Mouse (Mus musculus): ENCODE data around the gene Prep.

Gene Prep

GRCm38 (mm10) chr10:45072339-45072738, 5.3 kb downstream of the Prep start:
- in situ Hi-C loops (cut with MboI; ENCODE audit: unreplicated experiment in 2 of 2), result loop anchor here (25.0 kb wide), 2 partner anchors 590 to 840 kb away; no protein-coding TSS in a partner anchor

- in situ Hi-C loops (cut with MboI; ENCODE audit: unreplicated experiment in 2 of 2), result loop anchor here (25.0 kb wide), 2 partner anchors 588 to 838 kb away; no protein-coding TSS in a partner anchor
Measured at GRCm38 (mm10) chr10:45074543-45074942, 7.5 kb downstream of the Prep start.

- in situ Hi-C loops (cut with MboI; ENCODE audit: unreplicated experiment in 2 of 2), result loop anchor here in 1 of 2 experiments (25.0 kb wide), 2 partner anchors 587 to 737 kb away; no protein-coding TSS in a partner anchor
Measured at GRCm38 (mm10) chr10:45075491-45076051, 8.6 kb downstream of the Prep start.

- in situ Hi-C loops (cut with MboI; ENCODE audit: unreplicated experiment in 2 of 2), result loop anchor here in 1 of 2 experiments (25.0 kb wide), 2 partner anchors 586 to 736 kb away; no protein-coding TSS in a partner anchor
Measured at GRCm38 (mm10) chr10:45076585-45076984, 9.6 kb downstream of the Prep start.

GRCm38 (mm10) chr10:45077353-45077752, 10.3 kb downstream of the Prep start:
- in situ Hi-C loops (cut with MboI; ENCODE audit: unreplicated experiment in 2 of 2), result loop anchor here in 1 of 2 experiments (25.0 kb wide), 2 partner anchors 585 to 735 kb away; no protein-coding TSS in a partner anchor

GRCm38 (mm10) chr10:45079756-45080155, 12.8 kb downstream of the Prep start:
- in situ Hi-C loops (cut with MboI; ENCODE audit: unreplicated experiment in 2 of 2), result loop anchor here in 1 of 2 experiments (25.0 kb wide), 2 partner anchors 583 to 733 kb away; no protein-coding TSS in a partner anchor

- in situ Hi-C loops (cut with MboI; ENCODE audit: unreplicated experiment in 2 of 2), result loop anchor here in 1 of 2 experiments (25.0 kb wide), 2 partner anchors 582 to 732 kb away; no protein-coding TSS in a partner anchor
Measured at GRCm38 (mm10) chr10:45080490-45080889, 13.5 kb downstream of the Prep start.

GRCm38 (mm10) chr10:45082730-45083129, 15.7 kb downstream of the Prep start:
- in situ Hi-C loops (cut with MboI; ENCODE audit: unreplicated experiment in 2 of 2), result loop anchor here in 1 of 2 experiments (25.0 kb wide), 2 partner anchors 580 to 730 kb away; no protein-coding TSS in a partner anchor

- in situ Hi-C loops (cut with MboI; ENCODE audit: unreplicated experiment in 2 of 2), result loop anchor here in 1 of 2 experiments (25.0 kb wide), 2 partner anchors 578 to 728 kb away; no protein-coding TSS in a partner anchor
Measured at GRCm38 (mm10) chr10:45084002-45084401, 17.0 kb downstream of the Prep start.

GRCm38 (mm10) chr10:45084471-45084870, 17.5 kb downstream of the Prep start:
- in situ Hi-C loops (cut with MboI; ENCODE audit: unreplicated experiment in 2 of 2), result loop anchor here in 1 of 2 experiments (25.0 kb wide), 2 partner anchors 578 to 728 kb away; no protein-coding TSS in a partner anchor

GRCm38 (mm10) chr10:45085315-45085714, 18.3 kb downstream of the Prep start:
- in situ Hi-C loops (cut with MboI; ENCODE audit: unreplicated experiment in 2 of 2), result loop anchor here in 1 of 2 experiments (25.0 kb wide), 2 partner anchors 577 to 727 kb away; no protein-coding TSS in a partner anchor

GRCm38 (mm10) chr10:45086637-45087036, 19.6 kb downstream of the Prep start:
- in situ Hi-C loops (cut with MboI; ENCODE audit: unreplicated experiment in 2 of 2), result loop anchor here in 1 of 2 experiments (25.0 kb wide), 2 partner anchors 576 to 726 kb away; no protein-coding TSS in a partner anchor

GRCm38 (mm10) chr10:45091462-45092079, 24.6 kb downstream of the Prep start:
- in situ Hi-C loops (cut with MboI; ENCODE audit: unreplicated experiment in 2 of 2), result loop anchor here (10.0 to 25.0 kb wide), 3 partner anchors 571 to 823 kb away; no protein-coding TSS in a partner anchor

GRCm38 (mm10) chr10:45092080-45093056, 25.4 kb downstream of the Prep start:
- in situ Hi-C loops (cut with MboI; ENCODE audit: unreplicated experiment in 2 of 2), result loop anchor here (10.0 to 25.0 kb wide), 3 partner anchors 570 to 822 kb away; no protein-coding TSS in a partner anchor

- in situ Hi-C loops (cut with MboI; ENCODE audit: unreplicated experiment in 2 of 2), result loop anchor here (5.0 to 25.0 kb wide), 5 partner anchors 34 to 816 kb away; no protein-coding TSS in a partner anchor
Measured at GRCm38 (mm10) chr10:45098751-45099150, 31.7 kb downstream of the Prep start.

- in situ Hi-C loops (cut with MboI; ENCODE audit: unreplicated experiment in 2 of 2), result loop anchor here in 1 of 2 experiments (5.0 to 25.0 kb wide), 3 partner anchors 466 to 1513 kb away; partner anchors contain the start of gene Cd24a
Measured at GRCm38 (mm10) chr10:45100473-45100872, 33.5 kb downstream of the Prep start.

GRCm38 (mm10) chr10:45103184-45103583, 36.2 kb downstream of the Prep start:
- in situ Hi-C loops (cut with MboI; ENCODE audit: unreplicated experiment in 2 of 2), result loop anchor here in 1 of 2 experiments (5.0 to 25.0 kb wide), 3 partner anchors 468 to 1516 kb away; partner anchors contain the start of gene Cd24a

GRCm38 (mm10) chr10:45104098-45104497, 37.1 kb downstream of the Prep start:
- in situ Hi-C loops (cut with MboI; ENCODE audit: unreplicated experiment in 2 of 2), result loop anchor here in 1 of 2 experiments (5.0 to 25.0 kb wide), 3 partner anchors 469 to 1517 kb away; partner anchors contain the start of gene Cd24a

- in situ Hi-C loops (cut with MboI; ENCODE audit: unreplicated experiment in 2 of 2), result loop anchor here in 1 of 2 experiments (5.0 to 25.0 kb wide), 5 partner anchors 470 to 1517 kb away; partner anchors contain the start of gene Cd24a
Measured at GRCm38 (mm10) chr10:45104535-45105079, 37.6 kb downstream of the Prep start.

All from v-Abl transformed pro-B cells (cell line).